Mouse (Mus musculus): ENCODE measurements around the gene Bloc1s5. TPM values are rescaled to one million over a fixed set of nuclear protein-coding genes. Genes with fewer than 3 reads are reported as not detected.

Gene Bloc1s5
- polyA plus RNA-seq, 1 experiment from 2014 or later, result 22.9 TPM

DNA sequence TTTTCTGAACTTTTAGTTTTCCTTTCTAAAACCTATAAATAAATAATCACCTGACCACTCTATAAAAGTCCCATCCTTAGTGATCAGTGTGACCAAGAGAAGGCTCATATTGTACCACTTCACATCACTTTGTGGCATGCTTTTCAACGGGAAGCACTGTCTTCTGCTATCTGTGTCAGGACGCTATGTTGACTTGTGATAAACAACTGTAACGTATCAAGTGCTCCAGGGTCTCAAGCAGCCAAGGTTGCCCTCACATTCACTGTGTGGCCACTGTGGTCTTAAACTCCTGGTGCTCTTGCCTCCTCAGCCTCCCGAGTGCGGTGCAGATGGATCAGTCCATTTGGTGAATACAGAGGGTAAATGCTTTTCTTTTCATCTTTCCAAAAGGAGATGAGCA is 19.3 kb downstream of the Bloc1s5 start:
- no peak overlapping the region for H3K4me3 ChIP-seq
- peaks cover 43% of the 10 kb centered on the region for H3K36me3 ChIP-seq
- H3K27ac ChIP-seq (replicated peaks), result no peak overlapping the region
- H3K4me1 ChIP-seq (replicated peaks), result no peaks in the 10 kb centered on the region
- 87% methylated on average over 5 of the region's 5 CpGs for WGBS
- ATAC-seq (ENCODE audit: low read depth), result no peak
- H3K9me3 ChIP-seq, result no peaks in the 10 kb centered on the region
- H3K27me3 ChIP-seq, result no peaks in the 10 kb centered on the region
- H3K9ac ChIP-seq, result no peak overlapping the region
- no peak overlapping the region for H3K4me2 ChIP-seq

DNA sequence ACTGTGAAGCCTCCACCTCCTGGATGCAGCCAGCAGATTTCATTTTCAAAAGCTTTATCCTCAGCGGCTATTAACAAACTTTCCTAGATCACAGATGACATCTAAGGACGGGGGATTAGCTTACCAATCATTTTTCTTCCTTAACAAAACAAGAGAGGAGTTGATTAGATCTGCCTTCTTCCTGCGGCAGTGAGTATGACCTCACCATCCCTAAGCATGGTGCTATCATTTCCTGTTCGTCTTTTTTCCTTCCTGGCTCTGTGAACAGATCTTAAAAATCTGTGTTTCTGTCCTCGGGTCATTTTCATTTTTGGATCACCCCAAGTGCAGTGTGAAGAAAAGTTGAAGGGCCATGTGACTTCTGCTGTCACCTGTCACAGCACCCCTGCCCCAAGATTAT is 20.6 kb downstream of the Bloc1s5 start:
- Histone ChIP-seq H3K36me3 (peaks cover 44% of the 10 kb centered on the region), H3K9me3 (no peaks in the 10 kb centered on the region), H3K4me2 (no peak overlapping the region), H3K4me1 (replicated peaks) (no peaks in the 10 kb centered on the region), H3K4me3 (no peak overlapping the region), H3K27me3 (no peaks in the 10 kb centered on the region), H3K27ac (replicated peaks) (no peak overlapping the region), H3K9ac (no peak overlapping the region)
- ATAC-seq (ENCODE audit: low read depth), result no peak
- WGBS, result 76% methylated on average over 5 of the region's 5 CpGs

DNA sequence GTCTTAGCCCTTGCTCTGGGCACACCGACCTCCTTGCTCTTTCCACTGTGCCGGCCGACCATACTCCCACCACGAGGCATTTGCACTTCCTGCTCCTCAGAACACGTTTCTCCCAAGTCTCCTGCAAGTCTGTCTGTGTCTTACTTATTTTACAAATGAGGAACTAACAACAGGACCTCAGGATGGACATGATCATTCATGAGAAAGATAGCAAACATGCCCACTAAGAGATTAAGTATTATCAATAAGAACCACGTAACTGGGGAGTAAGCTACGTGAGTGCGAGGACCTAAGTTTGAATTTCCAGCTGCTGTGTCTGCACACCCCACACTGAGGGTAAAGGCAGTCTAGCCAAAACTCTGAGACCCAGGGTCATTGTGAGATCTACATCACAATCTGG is 21.3 kb downstream of the Bloc1s5 start:
- no peak for ATAC-seq (ENCODE audit: low read depth)
- Histone ChIP-seq H3K27me3 (no peaks in the 10 kb centered on the region), H3K27ac (replicated peaks) (no peak overlapping the region), H3K4me3 (no peak overlapping the region), H3K36me3 (peaks cover 49% of the 10 kb centered on the region), H3K9me3 (no peaks in the 10 kb centered on the region), H3K4me1 (replicated peaks) (no peaks in the 10 kb centered on the region), H3K9ac (no peak overlapping the region), H3K4me2 (no peak overlapping the region)
- WGBS, result 88% methylated on average over 8 of the region's 8 CpGs

DNA sequence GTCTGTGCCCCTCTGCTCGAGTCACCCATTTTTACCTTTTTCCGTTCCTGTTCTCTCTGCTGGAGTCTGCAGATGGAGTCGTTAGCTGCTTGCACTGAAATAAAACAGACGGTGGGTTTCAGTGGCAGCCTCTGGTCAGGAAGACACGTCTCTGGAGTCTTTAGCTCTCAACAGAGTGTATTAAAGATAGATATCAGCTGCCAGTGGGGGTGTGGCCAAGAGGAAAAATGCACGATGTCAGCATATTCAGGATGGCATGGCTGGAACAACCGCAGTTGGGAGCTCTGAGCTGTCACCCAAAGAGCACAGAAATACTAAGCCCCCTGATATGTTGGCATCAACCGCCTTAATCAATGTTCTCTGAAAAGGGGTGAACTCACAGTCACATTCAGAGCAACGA is 22.3 kb downstream of the Bloc1s5 start:
- Histone ChIP-seq H3K4me2 (no peak overlapping the region), H3K9me3 (no peaks in the 10 kb centered on the region), H3K4me3 (no peak overlapping the region), H3K27me3 (no peaks in the 10 kb centered on the region), H3K4me1 (replicated peaks) (no peaks in the 10 kb centered on the region), H3K36me3 (peaks cover 51% of the 10 kb centered on the region), H3K27ac (replicated peaks) (no peak overlapping the region), H3K9ac (no peak overlapping the region)
- ATAC-seq (ENCODE audit: low read depth), result no peak
- WGBS, result 93% methylated on average over 9 of the region's 9 CpGs

DNA sequence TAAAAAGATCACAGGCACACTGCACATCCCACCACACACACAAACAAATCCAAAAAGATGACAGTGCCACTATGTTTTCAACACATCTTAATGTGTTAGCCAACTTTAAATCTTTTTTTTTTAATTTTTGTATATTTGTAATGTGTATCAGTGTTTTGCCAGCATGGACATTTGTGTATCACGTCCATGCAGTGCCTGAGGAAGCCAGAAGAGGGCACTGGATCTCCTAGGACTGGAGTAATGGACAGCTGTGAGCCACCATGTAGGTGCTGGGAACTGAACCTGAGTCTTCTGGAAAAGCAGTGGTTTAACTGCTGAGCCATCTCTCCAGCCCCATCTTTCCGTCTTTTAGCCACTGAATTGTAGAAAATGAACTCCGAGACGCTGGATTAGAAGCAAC is 22.7 kb downstream of the Bloc1s5 start:
- no peaks in the 10 kb centered on the region for H3K4me1 ChIP-seq (replicated peaks)
- H3K9me3 ChIP-seq, result no peaks in the 10 kb centered on the region
- WGBS, result 96% methylated on average over 4 of the region's 4 CpGs
- H3K27ac ChIP-seq (replicated peaks), result no peak overlapping the region
- H3K4me2 ChIP-seq, result no peak overlapping the region
- peaks cover 54% of the 10 kb centered on the region for H3K36me3 ChIP-seq
- H3K9ac ChIP-seq, result no peak overlapping the region
- no peaks in the 10 kb centered on the region for H3K27me3 ChIP-seq
- no peak for ATAC-seq (ENCODE audit: low read depth)
- no peak overlapping the region for H3K4me3 ChIP-seq

DNA sequence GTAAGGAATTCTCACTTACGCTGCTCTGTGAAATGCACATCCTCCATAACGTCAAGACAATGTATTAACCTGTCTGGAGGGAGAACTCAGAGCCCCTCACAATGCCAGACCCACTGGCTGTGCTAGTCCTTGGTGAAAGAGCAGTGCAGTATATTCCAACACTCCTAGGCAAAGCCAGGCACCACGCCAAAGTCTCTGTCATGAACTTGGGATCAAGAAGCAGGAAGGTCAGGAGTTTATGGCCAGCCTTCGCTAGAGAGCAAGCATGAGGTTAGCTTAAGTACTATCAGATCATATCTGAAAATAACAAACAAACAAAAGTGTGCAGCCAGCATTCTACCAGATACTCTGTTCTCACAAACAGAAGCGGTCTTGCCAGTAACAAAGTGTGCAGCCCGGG is 24.6 kb downstream of the Bloc1s5 start:
- no peak for ATAC-seq (ENCODE audit: low read depth)
- H3K4me1 ChIP-seq (replicated peaks), result no peaks in the 10 kb centered on the region
- H3K4me2 ChIP-seq, result no peak overlapping the region
- H3K27me3 ChIP-seq, result no peaks in the 10 kb centered on the region
- peaks cover 45% of the 10 kb centered on the region for H3K36me3 ChIP-seq
- H3K27ac ChIP-seq (replicated peaks), result no peak overlapping the region
- H3K9me3 ChIP-seq, result no peaks in the 10 kb centered on the region
- WGBS, result 91% methylated on average over 6 of the region's 6 CpGs
- no peak overlapping the region for H3K4me3 ChIP-seq
- H3K9ac ChIP-seq, result no peak overlapping the region

DNA sequence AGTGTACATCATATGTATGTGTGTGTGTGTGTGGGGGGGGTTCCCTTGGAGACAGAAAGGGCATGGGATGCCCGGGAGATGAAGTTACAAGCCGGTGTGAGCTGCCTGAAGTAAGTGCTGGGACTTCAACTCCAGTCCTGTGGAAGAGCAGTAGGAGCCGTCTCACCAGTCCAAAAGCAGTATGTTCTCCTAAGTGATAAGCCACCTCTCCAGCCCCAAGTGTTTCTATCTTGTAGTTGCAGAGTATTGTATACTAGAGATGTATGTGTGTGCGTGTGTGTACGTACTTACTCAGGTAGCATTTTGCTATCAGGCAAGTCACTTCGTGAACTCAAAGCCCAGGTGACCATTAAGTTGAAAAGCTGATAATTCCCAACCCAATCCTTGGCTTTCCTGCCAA is 27.8 kb downstream of the Bloc1s5 start:
- no peak overlapping the region for H3K4me2 ChIP-seq
- H3K27me3 ChIP-seq, result no peaks in the 10 kb centered on the region
- no peak overlapping the region for H3K27ac ChIP-seq (replicated peaks)
- H3K4me3 ChIP-seq, result no peak overlapping the region
- H3K9me3 ChIP-seq, result no peaks in the 10 kb centered on the region
- 94% methylated on average over 6 of the region's 6 CpGs for WGBS
- ATAC-seq (ENCODE audit: low read depth), result no peak
- H3K4me1 ChIP-seq (replicated peaks), result no peaks in the 10 kb centered on the region
- peaks cover 37% of the 10 kb centered on the region for H3K36me3 ChIP-seq
- H3K9ac ChIP-seq, result no peak overlapping the region

DNA sequence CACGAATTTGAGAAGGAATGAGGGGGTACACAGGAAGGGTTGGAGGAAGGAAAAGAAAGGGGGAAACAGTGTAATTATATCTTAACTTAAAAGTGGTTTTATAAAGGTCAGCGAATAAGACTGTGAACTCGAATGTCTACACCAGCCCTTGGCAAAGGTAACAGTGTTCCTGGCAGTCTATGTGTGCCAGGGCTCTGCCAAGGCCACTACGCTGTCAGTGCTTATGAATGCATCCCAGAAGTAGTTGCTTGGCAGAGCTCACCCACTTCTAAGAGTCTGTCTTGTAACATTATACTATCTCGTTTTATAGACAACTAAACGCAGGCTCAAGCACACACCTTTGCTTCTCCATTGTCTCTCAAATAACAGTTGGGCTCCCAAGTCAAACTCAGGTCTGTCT is 29.6 kb downstream of the Bloc1s5 start:
- WGBS, result 89% methylated on average over 6 of the region's 6 CpGs
- no peak for ATAC-seq (ENCODE audit: low read depth)

DNA sequence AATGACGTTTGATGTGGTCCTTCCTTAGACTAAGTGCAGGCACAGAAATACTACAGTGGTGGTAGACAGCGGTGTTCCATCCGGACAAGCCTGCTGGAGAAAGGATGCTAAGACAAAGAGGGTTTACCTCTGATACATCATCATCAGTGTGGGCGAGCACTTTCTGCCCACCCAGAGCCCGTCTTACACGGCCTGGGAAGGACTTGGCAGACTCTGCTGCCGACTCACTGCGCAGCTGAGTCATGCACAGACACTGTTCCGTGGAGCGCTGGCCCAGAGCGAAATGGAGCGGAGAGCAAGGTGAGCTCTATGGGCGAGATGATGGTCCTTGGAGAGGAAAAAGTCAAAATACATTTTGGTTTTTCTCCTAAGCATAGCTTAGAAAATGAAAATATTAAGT is 31.9 kb downstream of the Bloc1s5 start:
- Histone ChIP-seq H3K27ac (replicated peaks) (no peak overlapping the region), H3K4me1 (replicated peaks) (no peaks in the 10 kb centered on the region), H3K4me2 (no peak overlapping the region), H3K4me3 (no peak overlapping the region), H3K36me3 (peaks cover 21% of the 10 kb centered on the region), H3K9me3 (no peaks in the 10 kb centered on the region), H3K27me3 (no peaks in the 10 kb centered on the region), H3K9ac (no peak overlapping the region)
- no peak for ATAC-seq (ENCODE audit: low read depth)
- 90% methylated on average over 13 of the region's 13 CpGs for WGBS

More for the DNA sequence above, 29.6 kb downstream of the Bloc1s5 start:
- Histone ChIP-seq H3K27ac (replicated peaks) (no peak overlapping the region), H3K9me3 (no peaks in the 10 kb centered on the region), H3K9ac (no peak overlapping the region), H3K4me1 (replicated peaks) (no peaks in the 10 kb centered on the region), H3K27me3 (no peaks in the 10 kb centered on the region), H3K4me3 (no peak overlapping the region), H3K36me3 (peaks cover 25% of the 10 kb centered on the region), H3K4me2 (no peak overlapping the region)

DNA sequence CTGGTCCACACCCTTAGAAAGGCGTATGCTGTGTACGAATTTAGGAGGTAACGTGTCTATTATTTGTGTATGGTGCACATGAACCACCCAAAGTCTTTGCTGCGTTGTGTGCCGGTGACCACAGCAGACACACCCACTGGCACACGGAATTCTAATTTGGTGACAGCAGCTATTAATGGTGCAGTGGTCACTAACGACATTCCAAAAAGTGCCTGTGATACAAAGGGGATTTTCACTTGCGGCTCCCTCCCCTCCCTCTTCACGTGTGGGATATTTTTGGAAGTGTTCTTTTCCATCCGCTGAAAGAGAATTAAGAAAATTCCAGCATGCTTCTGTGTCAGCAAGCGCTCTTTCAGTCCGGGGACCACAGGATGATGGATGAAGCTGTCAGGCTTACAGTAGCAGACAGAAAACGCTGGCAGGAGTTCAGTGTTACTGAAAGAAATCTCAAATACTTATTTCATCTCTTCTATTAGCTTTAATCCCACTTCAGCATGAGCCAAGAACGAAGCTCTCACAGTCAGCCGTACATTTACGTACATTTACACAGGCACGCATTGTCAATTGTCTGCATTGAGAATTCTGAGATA is 32.6 kb downstream of the Bloc1s5 start:
- ATAC-seq (ENCODE audit: low read depth), result no peak
- 72% methylated on average over 17 of the region's 17 CpGs for WGBS
- Histone ChIP-seq H3K27ac (replicated peaks) (no peak overlapping the region), H3K9ac (no peak overlapping the region), H3K4me3 (no peak overlapping the region), H3K4me2 (no peak overlapping the region), H3K36me3 (peaks cover 18% of the 10 kb centered on the region), H3K4me1 (replicated peaks) (no peaks in the 10 kb centered on the region), H3K9me3 (no peaks in the 10 kb centered on the region), H3K27me3 (no peaks in the 10 kb centered on the region)

DNA sequence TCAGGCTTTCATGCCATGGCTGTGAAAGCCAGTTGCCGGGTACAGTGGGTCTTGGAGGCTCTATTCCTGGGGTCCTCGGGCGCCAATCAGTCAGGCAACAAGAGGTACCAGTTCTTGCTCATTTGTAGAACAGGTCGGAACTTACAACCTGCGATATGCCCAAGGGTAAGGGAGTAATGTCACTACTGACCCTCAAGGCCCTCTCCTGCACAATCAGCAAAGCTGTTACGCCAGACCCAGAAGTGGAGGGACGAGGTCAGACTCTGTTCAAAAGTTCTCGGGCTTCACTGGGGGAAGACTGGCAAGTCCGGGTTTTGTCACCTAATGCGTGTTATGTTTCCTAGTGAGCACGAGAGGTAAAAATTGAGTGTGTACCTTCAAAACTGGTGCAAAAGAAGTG is 34.1 kb downstream of the Bloc1s5 start:
- Histone ChIP-seq H3K9ac (no peak overlapping the region), H3K27ac (replicated peaks) (no peak overlapping the region), H3K27me3 (no peaks in the 10 kb centered on the region), H3K4me3 (no peak overlapping the region), H3K4me2 (no peak overlapping the region), H3K9me3 (no peaks in the 10 kb centered on the region), H3K4me1 (replicated peaks) (no peaks in the 10 kb centered on the region), H3K36me3 (peaks cover 18% of the 10 kb centered on the region)
- WGBS, result 86% methylated on average over 11 of the region's 11 CpGs
- no peak for ATAC-seq (ENCODE audit: low read depth)

DNA sequence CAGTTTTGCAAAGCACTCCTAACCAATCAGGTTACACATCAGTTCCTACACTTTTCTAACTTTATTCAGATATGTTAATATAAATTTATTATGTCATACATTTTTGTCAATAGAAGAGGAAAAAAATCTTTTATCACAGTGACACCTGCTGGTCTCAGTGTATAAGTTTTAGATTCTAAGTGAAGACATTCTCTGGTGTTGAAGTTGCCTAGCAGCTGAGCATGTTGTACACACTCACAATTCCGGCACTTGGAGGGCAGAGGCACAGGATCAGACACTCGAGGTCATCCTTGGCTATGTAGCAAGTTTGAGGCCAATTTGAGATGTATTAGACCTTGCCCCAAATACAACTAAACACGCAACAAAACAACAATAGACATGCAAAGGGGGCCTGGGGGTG is 37.8 kb downstream of the Bloc1s5 start:
- no peak overlapping the region for H3K9ac ChIP-seq
- peaks cover 4% of the 10 kb centered on the region; the same call in 1 of the 2 replicates for H3K36me3 ChIP-seq
- WGBS, result 80% methylated on average over 3 of the region's 3 CpGs
- no peak overlapping the region for H3K27ac ChIP-seq (replicated peaks)
- no peaks in the 10 kb centered on the region for H3K9me3 ChIP-seq
- no peak for ATAC-seq (ENCODE audit: low read depth)
- no peaks in the 10 kb centered on the region for H3K4me1 ChIP-seq (replicated peaks)
- no peak overlapping the region for H3K4me3 ChIP-seq
- no peak overlapping the region for H3K4me2 ChIP-seq
- no peaks in the 10 kb centered on the region for H3K27me3 ChIP-seq

DNA sequence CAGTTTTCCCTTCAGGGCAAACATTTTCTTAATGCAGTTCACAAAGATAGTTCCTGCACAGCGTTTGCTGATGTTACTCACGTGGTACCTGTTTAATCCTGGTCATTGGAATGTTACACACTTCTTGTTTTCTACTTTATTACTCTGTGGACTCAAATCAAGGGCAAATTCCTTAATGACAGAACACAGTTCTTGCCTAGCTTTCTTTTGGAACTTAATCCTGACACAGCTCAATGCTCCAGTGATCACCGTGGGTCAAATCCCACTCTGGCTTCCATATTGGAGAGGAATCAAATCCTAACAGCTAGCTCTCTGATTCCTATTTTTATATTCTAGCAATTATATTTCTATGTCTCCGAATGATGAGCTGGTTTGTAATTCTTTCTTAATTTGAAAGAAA is 38.4 kb downstream of the Bloc1s5 start:
- 91% methylated on average over 4 of the region's 4 CpGs for WGBS
- Histone ChIP-seq H3K9ac (no peak overlapping the region), H3K27me3 (no peaks in the 10 kb centered on the region), H3K4me1 (replicated peaks) (no peaks in the 10 kb centered on the region), H3K4me3 (no peak overlapping the region), H3K9me3 (no peaks in the 10 kb centered on the region), H3K36me3 (0 out of 2 replicates have a peak, but pooled peaks cover 3% of the 10 kb centered on the region), H3K27ac (replicated peaks) (no peak overlapping the region), H3K4me2 (no peak overlapping the region)
- ATAC-seq (ENCODE audit: low read depth), result no peak

Measured in neural tube, embryonic 13.5 days (tissue).